Mouse (Mus musculus) liver, embryonic 13.5 days (tissue): ENCODE measurements around the gene Letm1. TPM values are rescaled to one million over a fixed set of nuclear protein-coding genes. Genes with fewer than 3 reads are reported as not detected.

Experiments used
- ATAC-seq: fragments of 200-750 bp; cut with Nextera tagmentation; 2 replicates; pipeline ENCODE4 v1.8.0; 2017; ENCODE audit warnings: low read depth, mild to moderate bottlenecking, moderate number of reproducible peaks, moderate library complexity
- DNase-seq: peaks from one replicate; pipeline ENCODE4 v3.0.0; 2022
- H3K27ac ChIP-seq: fragments of 300-500 bp; sonication (generic); 2 replicates; pipeline ENCODE4 v1.5.1; 2015; ENCODE audit warnings: moderate library complexity, mild to moderate bottlenecking, inconsistent platforms
- H3K27me3 ChIP-seq: fragments of 300-500 bp; sonication (generic); 2 replicates; pipeline ENCODE4 v1.6.1; 2015; ENCODE audit warnings: mild to moderate bottlenecking, inconsistent platforms
- H3K36me3 ChIP-seq: fragments of 300-500 bp; sonication (generic); 2 replicates; pipeline ENCODE4 v1.6.1; 2015; ENCODE audit warnings: mild to moderate bottlenecking, inconsistent platforms
- H3K4me1 ChIP-seq: fragments of 300-500 bp; sonication (generic); replicated peaks from 2 replicates; pipeline ENCODE4 v1.6.1; 2015; ENCODE audit warnings: inconsistent platforms
- H3K4me2 ChIP-seq: fragments of 300-500 bp; sonication (generic); 2 replicates; pipeline ENCODE4 v1.6.1; 2015; ENCODE audit warnings: inconsistent platforms, mild to moderate bottlenecking, moderate library complexity
- H3K4me3 ChIP-seq: fragments of 300-500 bp; sonication (generic); replicated peaks from 2 replicates; pipeline ENCODE4 v1.5.1; 2015; ENCODE audit warnings: mild to moderate bottlenecking, inconsistent platforms
- H3K9ac ChIP-seq: fragments of 300-500 bp; sonication (generic); 2 replicates; pipeline ENCODE4 v1.6.1; 2015; ENCODE audit warnings: mild to moderate bottlenecking, inconsistent platforms
- H3K9me3 ChIP-seq: fragments of 300-500 bp; sonication (generic); replicated peaks from 2 replicates; pipeline ENCODE4 v1.6.1; 2016; ENCODE audit warnings: inconsistent platforms
- WGBS: fragments of 180-500 bp; shearing (Covaris S2); methylation state at CpG from one replicate; pipeline ENCODE4 v1.1.7; 2015; ENCODE audit not compliant: insufficient replicate concordance; 5-methylcytosine and 5-hydroxymethylcytosine counted together
- polyA plus RNA-seq: library from polyadenylated mRNA; unstranded; fragments of >200 nt; fragmentation: Nextera tagmentation; extraction: Ambion mirVana; gene quantifications from 2 replicates; pipeline ENCODE4 v1.2.1, GENCODE M21; 2015

Gene Letm1
- polyA plus RNA-seq, 1 experiment from 2014 or later, result 24.7 TPM

DNA sequence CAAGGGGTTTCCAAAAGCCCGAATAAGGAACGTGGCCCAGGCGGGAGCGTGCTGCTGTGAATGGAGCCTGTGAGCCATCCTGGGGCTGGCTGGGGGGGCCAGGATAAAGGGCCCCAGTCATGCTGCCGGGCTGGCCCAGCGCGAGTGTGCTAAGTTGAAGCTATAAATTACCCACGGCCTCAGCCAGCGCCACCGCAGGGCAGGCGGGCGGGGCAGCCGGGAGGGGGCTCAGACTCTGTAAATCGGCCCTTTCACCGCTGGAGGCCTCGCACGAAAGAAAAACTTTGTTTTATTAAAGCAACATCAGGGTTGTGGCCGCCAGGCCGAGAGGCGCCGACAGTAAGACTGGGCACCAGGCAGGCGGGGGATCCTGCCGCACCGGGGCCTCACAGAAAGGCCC is 90.2 kb downstream of the Letm1 start:
- H3K9me3 ChIP-seq, result no peaks in the 10 kb centered on the region
- no peak overlapping the region for H3K27ac ChIP-seq
- 23% methylated on average over 24 of the region's 24 CpGs for WGBS
- H3K27me3 ChIP-seq, result peaks cover 53% of the 10 kb centered on the region
- H3K4me2 ChIP-seq, result peak overlapping the region; percentile 33; the same call in 1 of the 2 replicates
- no peak overlapping the region for H3K9ac ChIP-seq
- H3K4me3 ChIP-seq, result no peak overlapping the region
- no peak for DNase-seq
- no peak for ATAC-seq
- H3K4me1 ChIP-seq, result peaks cover 45% of the 10 kb centered on the region
- H3K36me3 ChIP-seq, result no peaks in the 10 kb centered on the region

DNA sequence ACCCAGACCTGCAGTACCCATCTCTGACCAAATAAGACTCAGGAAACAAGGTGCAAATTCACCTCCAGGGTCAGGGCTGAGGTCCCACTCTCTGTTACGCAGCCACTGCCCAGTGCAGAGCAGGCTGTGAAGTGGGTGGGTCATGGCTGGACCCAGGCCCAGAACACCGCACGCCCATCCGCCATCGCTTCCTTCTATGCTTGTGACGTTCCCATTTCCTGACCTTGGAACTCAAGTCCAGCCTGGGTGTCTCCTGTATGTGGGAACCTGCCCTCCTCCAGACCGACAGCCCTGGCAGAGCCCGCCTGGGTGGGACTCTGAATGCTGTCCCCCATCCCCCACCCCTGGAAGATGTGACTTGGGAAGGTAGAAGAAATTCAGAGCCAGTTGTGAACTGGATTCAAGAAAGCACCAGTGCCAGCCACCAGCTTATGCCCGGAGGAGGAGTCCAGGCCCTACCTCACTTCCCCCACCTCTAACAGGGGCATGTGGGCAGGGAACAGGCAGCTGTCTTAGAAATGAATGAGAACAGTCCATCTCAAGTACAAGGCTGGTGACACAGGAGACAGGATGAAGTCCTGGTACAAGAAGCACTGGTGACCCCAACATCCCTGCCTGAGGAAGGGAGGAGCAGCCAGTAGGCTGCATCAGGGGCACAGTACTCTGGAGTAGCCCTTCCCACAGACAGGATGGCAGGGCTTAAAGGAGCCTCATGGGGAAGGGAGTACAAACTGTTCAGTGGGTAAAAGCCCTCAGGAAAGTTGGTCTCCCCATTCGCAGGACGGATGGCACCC is 92.6 kb downstream of the Letm1 start:
- 79% methylated on average over 11 of the region's 11 CpGs for WGBS
- Histone ChIP-seq H3K4me2 (no peak overlapping the region), H3K9me3 (no peaks in the 10 kb centered on the region), H3K27me3 (peaks cover 30% of the 10 kb centered on the region), H3K36me3 (no peaks in the 10 kb centered on the region), H3K9ac (no peak overlapping the region), H3K4me1 (peaks cover 38% of the 10 kb centered on the region), H3K4me3 (no peak overlapping the region), H3K27ac (no peak overlapping the region)
- ATAC-seq, result no peak
- no peak for DNase-seq

Other genes starting within 250 kb of the Letm1 start
- gene Fam53a, start 153.2 kb downstream of the Letm1 start, polyA plus RNA-seq, result 26.7 and 31.3 TPM in 2 replicates
- gene Gm9903, start 152.9 kb downstream of the Letm1 start, polyA plus RNA-seq, result 0.13 TPM in 1 of 2 replicates, not detected in the other
- gene Slbp, start 130.2 kb downstream of the Letm1 start, polyA plus RNA-seq, result 319 and 390 TPM in 2 replicates
- gene Tacc3, start 124.7 kb downstream of the Letm1 start, polyA plus RNA-seq, result 158 and 183 TPM in 2 replicates
- gene Tmem129, start 124.4 kb downstream of the Letm1 start, polyA plus RNA-seq, result 20.2 and 21.9 TPM in 2 replicates
- 1.7 and 2.7 TPM in 2 replicates for gene Fgfr3, start 61.1 kb downstream of the Letm1 start, polyA plus RNA-seq
- gene Nsd2, start 37.9 kb upstream of the Letm1 start, polyA plus RNA-seq, result 23.6 and 27.3 TPM in 2 replicates
- 30.9 and 35.5 TPM in 2 replicates for gene Nelfa, start 153.6 kb upstream of the Letm1 start, polyA plus RNA-seq
- gene Gm1673, start 200.6 kb upstream of the Letm1 start, polyA plus RNA-seq, result 5.0 and 7.0 TPM in 2 replicates
- gene Nat8l, start 213.2 kb upstream of the Letm1 start, polyA plus RNA-seq, result 0.05 and 0.06 TPM in 2 replicates